Mouse (Mus musculus): Measurements from ENCODE around the gene Tmcc3. TPM values are rescaled to one million over a fixed set of nuclear protein-coding genes. Genes with fewer than 3 reads are reported as not detected.

Gene Tmcc3
- polyA plus RNA-seq, 1 experiment, result not detected

GRCm38 (mm10) chr10:94557428-94558149 is 245.8 kb downstream of the Tmcc3 start:
- no peak overlapping the region for H3K27ac ChIP-seq (ENCODE audit: insufficient read depth, low read depth, low read length)
- H3K4me3 ChIP-seq (ENCODE audit: insufficient read depth, low read depth, low read length), result no peak overlapping the region
- TF ChIP-seq POLR2A (IDR thresholded peaks at IDR 0.05; ENCODE audit: insufficient read depth, low read depth, low read length), result no peak
- no peak for TF ChIP-seq CTCF (IDR thresholded peaks at IDR 0.05; ENCODE audit: insufficient read depth, low read depth, low read length)
- WGBS, result 86% methylated on average over 6 of the region's 6 CpGs
- no peaks in the 10 kb centered on the region for H3K4me1 ChIP-seq (ENCODE audit: control insufficient read depth, insufficient read depth, low read length)

GRCm38 (mm10) chr10:94558826-94559225 is 247.1 kb downstream of the Tmcc3 start:
- no peak overlapping the region for H3K4me3 ChIP-seq (ENCODE audit: insufficient read depth, low read depth, low read length)
- no peak for TF ChIP-seq POLR2A (IDR thresholded peaks at IDR 0.05; ENCODE audit: insufficient read depth, low read depth, low read length)
- no peak for TF ChIP-seq CTCF (IDR thresholded peaks at IDR 0.05; ENCODE audit: insufficient read depth, low read depth, low read length)
- no peaks in the 10 kb centered on the region for H3K4me1 ChIP-seq (ENCODE audit: control insufficient read depth, insufficient read depth, low read length)
- 88% methylated on average over 7 of the region's 7 CpGs for WGBS
- no peak overlapping the region for H3K27ac ChIP-seq (ENCODE audit: insufficient read depth, low read depth, low read length)

DNA sequence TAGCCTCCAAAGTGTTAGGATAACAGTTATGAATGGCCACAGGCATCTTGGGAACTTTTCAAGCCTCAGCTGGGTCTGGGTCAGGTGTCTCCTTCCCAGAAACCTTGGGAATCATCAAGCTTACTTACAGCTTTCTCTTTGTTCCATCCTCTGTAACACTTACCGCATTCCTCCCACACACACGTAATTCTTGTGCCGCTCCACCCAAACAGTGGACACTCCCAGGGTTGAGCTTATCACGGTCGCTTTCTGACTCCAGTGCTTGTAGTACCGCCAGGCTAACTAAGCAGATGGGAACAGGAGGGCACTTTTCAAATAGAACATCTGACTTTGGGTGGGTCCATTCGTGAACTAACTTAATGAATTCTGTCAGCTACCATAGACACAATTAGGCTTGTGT is 249.6 kb downstream of the Tmcc3 start:
- no peak overlapping the region for H3K27ac ChIP-seq (ENCODE audit: insufficient read depth, low read depth, low read length)
- WGBS, result 73% methylated on average over 7 of the region's 7 CpGs
- no peaks in the 10 kb centered on the region; the same call in 1 of the 2 replicates for H3K4me1 ChIP-seq (ENCODE audit: control insufficient read depth, insufficient read depth, low read length)
- TF ChIP-seq CTCF (IDR thresholded peaks at IDR 0.05; ENCODE audit: insufficient read depth, low read depth, low read length) (no peak), POLR2A (IDR thresholded peaks at IDR 0.05; ENCODE audit: insufficient read depth, low read depth, low read length) (no peak)
- no peak overlapping the region for H3K4me3 ChIP-seq (ENCODE audit: insufficient read depth, low read depth, low read length)

DNA sequence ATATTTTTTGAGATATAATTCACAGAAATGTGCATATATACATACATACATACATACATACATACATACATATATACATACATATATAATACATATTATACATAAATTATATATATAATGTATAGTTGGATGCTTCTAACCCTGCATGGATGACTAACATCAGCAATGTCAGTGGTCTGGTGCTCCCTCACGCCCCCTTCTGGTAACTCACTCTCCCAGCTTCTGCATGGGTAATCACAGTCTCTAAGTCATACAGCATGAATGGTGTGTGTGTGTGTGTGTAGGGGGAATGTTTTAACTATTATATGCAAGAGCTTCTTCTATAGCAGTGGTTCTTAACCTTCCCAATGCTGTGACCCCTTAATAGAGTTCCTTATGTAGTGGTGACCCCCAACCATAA is 250.4 kb downstream of the Tmcc3 start:
- no peak overlapping the region for H3K27ac ChIP-seq (ENCODE audit: insufficient read depth, low read depth, low read length)
- no peak overlapping the region for H3K4me3 ChIP-seq (ENCODE audit: insufficient read depth, low read depth, low read length)
- WGBS, result 25% methylated on average over 1 of the region's 1 CpGs
- peaks cover 2% of the 10 kb centered on the region for H3K4me1 ChIP-seq (ENCODE audit: control insufficient read depth, insufficient read depth, low read length)
- TF ChIP-seq POLR2A (IDR thresholded peaks at IDR 0.05; ENCODE audit: insufficient read depth, low read depth, low read length) (no peak), CTCF (IDR thresholded peaks at IDR 0.05; ENCODE audit: insufficient read depth, low read depth, low read length) (no peak)

DNA sequence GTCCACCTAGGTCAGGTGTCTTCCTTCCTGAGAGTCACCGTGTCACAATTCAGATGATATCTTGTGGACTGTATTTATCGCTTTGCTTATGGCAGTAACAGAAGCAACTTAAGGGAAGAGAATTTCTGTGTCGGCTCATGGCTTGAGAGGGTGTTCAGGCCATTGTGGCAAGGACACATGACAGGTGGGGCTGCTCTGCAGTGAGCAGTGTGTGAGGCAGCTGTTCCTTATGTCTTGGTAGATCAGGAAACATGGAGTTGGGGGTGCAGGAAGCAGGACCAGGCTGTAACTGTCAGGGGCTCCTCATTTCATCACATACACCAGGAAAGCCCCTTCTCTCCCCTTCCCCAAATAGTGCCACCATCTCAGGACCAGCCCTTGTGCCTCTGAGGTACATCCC is 251.2 kb downstream of the Tmcc3 start:
- no peak for TF ChIP-seq POLR2A (IDR thresholded peaks at IDR 0.05; ENCODE audit: insufficient read depth, low read depth, low read length)
- no peak for TF ChIP-seq CTCF (IDR thresholded peaks at IDR 0.05; ENCODE audit: insufficient read depth, low read depth, low read length)
- Histone ChIP-seq H3K4me1 (ENCODE audit: control insufficient read depth, insufficient read depth, low read length) (peaks cover 4% of the 10 kb centered on the region), H3K27ac (ENCODE audit: insufficient read depth, low read depth, low read length) (no peak overlapping the region), H3K4me3 (ENCODE audit: insufficient read depth, low read depth, low read length) (no peak overlapping the region)
- WGBS, result 92% methylated on average over 3 of the region's 3 CpGs

DNA sequence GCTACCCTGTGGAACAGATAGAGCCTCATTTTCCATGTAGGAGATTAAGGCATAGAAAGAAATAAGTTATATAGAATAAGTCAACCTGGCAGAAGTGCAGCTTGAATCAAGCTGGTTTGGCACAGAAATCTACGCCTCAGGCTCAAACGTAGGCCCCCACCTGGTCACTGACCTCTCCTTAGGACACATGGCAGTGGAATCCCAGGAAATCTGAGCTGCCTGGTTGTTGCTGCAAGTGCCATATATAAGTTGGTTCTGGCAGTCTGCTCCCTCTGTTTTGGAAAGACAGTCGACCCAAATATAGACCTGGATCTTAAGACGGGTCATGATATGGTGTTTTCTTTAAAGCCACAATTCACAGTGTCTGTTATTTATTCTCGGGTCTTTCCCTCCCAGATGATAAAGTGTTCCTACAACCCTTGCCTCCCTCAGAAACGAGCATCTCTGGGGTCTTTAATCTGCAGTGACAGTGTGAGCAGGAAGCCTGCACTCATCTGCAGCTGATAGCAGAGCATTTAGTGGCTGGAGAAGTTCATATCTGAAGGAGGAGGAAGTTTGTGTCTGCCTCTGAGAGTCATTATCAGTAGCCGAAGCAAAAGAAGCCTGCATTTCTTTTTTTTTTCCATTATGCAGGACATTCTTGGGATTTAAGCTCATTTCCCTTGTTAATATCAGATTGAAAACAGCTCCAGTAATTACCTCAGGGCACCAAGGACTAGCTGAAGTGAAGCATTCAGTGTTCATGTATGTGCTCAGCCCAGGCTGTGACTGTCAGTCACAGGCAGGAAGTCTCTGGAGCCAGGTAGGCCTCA is 253.9 kb downstream of the Tmcc3 start:
- TF ChIP-seq POLR2A (IDR thresholded peaks at IDR 0.05; ENCODE audit: insufficient read depth, low read depth, low read length) (no peak), CTCF (IDR thresholded peaks at IDR 0.05; ENCODE audit: insufficient read depth, low read depth, low read length) (no peak)
- 55% methylated on average over 7 of the region's 7 CpGs for WGBS
- no peak overlapping the region for H3K4me3 ChIP-seq (ENCODE audit: insufficient read depth, low read depth, low read length)
- H3K4me1 ChIP-seq (ENCODE audit: control insufficient read depth, insufficient read depth, low read length), result peaks cover 14% of the 10 kb centered on the region
- no peak overlapping the region for H3K27ac ChIP-seq (ENCODE audit: insufficient read depth, low read depth, low read length)

DNA sequence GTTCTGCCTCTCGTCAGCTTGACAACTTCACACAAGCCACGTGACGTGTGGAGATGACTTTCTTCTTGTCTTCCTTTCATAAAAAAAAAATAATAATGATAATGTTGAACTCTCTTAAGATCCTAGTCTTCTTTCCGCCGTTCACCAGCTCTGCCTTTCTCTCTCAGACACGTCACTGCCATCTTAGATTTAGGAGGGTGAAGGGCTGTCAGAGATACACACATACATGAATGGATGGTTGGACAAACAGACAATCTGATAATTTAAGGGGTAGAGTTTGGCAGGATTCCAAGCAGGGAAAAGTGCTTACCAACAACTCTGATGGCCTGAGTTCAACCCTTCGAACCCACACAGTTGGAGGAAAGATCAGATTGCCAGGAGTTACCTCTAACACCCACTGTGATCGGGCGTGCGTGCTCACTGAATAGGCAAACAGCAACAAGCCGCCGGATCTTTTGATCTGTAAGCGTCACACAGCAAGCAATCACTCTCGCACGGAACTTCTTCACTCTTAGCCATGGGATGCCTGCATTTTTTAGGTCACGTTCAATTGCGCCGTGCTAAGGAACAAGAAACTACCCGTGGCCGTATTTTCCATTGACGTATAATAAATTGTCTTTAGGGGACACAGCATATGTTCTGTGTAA is 254.6 kb downstream of the Tmcc3 start:
- no peak for TF ChIP-seq CTCF (IDR thresholded peaks at IDR 0.05; ENCODE audit: insufficient read depth, low read depth, low read length)
- TF ChIP-seq POLR2A (IDR thresholded peaks at IDR 0.05; ENCODE audit: insufficient read depth, low read depth, low read length), result no peak
- Histone ChIP-seq H3K4me1 (ENCODE audit: control insufficient read depth, insufficient read depth, low read length) (peaks cover 14% of the 10 kb centered on the region), H3K27ac (ENCODE audit: insufficient read depth, low read depth, low read length) (no peak overlapping the region), H3K4me3 (ENCODE audit: insufficient read depth, low read depth, low read length) (no peak overlapping the region)
- WGBS, result 75% methylated on average over 21 of the region's 21 CpGs

GRCm38 (mm10) chr10:94567251-94567650 is 255.5 kb downstream of the Tmcc3 start:
- no peak overlapping the region for H3K4me3 ChIP-seq (ENCODE audit: insufficient read depth, low read depth, low read length)
- no peak overlapping the region for H3K27ac ChIP-seq (ENCODE audit: insufficient read depth, low read depth, low read length)
- TF ChIP-seq CTCF (IDR thresholded peaks at IDR 0.05; ENCODE audit: insufficient read depth, low read depth, low read length) (no peak), POLR2A (IDR thresholded peaks at IDR 0.05; ENCODE audit: insufficient read depth, low read depth, low read length) (no peak)
- WGBS, result 97% methylated on average over 6 of the region's 6 CpGs
- H3K4me1 ChIP-seq (ENCODE audit: control insufficient read depth, insufficient read depth, low read length), result peaks cover 16% of the 10 kb centered on the region

- peaks cover 23% of the 10 kb centered on the region for H3K4me1 ChIP-seq (ENCODE audit: control insufficient read depth, insufficient read depth, low read length)
- 69% methylated on average over 14 of the region's 14 CpGs for WGBS
- no peak overlapping the region for H3K27ac ChIP-seq (ENCODE audit: insufficient read depth, low read depth, low read length)
- H3K4me3 ChIP-seq (ENCODE audit: insufficient read depth, low read depth, low read length), result no peak overlapping the region
- TF ChIP-seq POLR2A (IDR thresholded peaks at IDR 0.05; ENCODE audit: insufficient read depth, low read depth, low read length) (no peak), CTCF (IDR thresholded peaks at IDR 0.05; ENCODE audit: insufficient read depth, low read depth, low read length) (no peak)
These were observed 256.2 kb downstream of the Tmcc3 start for GRCm38 (mm10) chr10:94567915-94568314.
